Mouse (Mus musculus): ENCODE results near the gene Lamtor3.

GRCm38 (mm10) chr3:137977629-137978041 is 59.3 kb downstream of the Lamtor3 start:
- TF ChIP-seq MAX (IDR thresholded peaks at IDR 0.05; ENCODE audit: low read depth): no peak
- TF ChIP-seq POLR2A (IDR thresholded peaks at IDR 0.05; ENCODE audit: insufficient read length, low read depth): no peak
- no peak for TF ChIP-seq POLR2AphosphoS2 (IDR thresholded peaks at IDR 0.05; ENCODE audit: insufficient read length, low read depth)
- TF ChIP-seq TCF12 (IDR thresholded peaks at IDR 0.05; ENCODE audit: insufficient read depth, poor library complexity, severe bottlenecking): no peak
- TF ChIP-seq E2F4 (IDR thresholded peaks at IDR 0.05; ENCODE audit: insufficient read depth): no peak
- TF ChIP-seq SRF (IDR thresholded peaks at IDR 0.05; ENCODE audit: control insufficient read depth, insufficient read length, low read depth): no peak
- no peak for TF ChIP-seq MYOD1 (IDR thresholded peaks at IDR 0.05; ENCODE audit: control insufficient read depth in 1 of 3, insufficient read length in 2 of 3, low read depth in 2 of 3)
- no peak for TF ChIP-seq MYOG (IDR thresholded peaks at IDR 0.05; ENCODE audit: control insufficient read depth in 1 of 3, insufficient read depth in 1 of 3, insufficient read length in 2 of 3, low read depth in 2 of 3)
- no peak for TF ChIP-seq REST (IDR thresholded peaks at IDR 0.05; ENCODE audit: insufficient read depth, insufficient read length)
- no peak for TF ChIP-seq USF1 (IDR thresholded peaks at IDR 0.05; ENCODE audit: low read depth)
